Mouse (Mus musculus): ENCODE results near the gene Gatad2b.
"Not testable (repeated sequence)": the region's sequence is repeated elsewhere in the genome, so short reads cannot be mapped to it uniquely, and the experiment has no call there.

- not testable (repeated sequence) for TF ChIP-seq POLR2A (IDR thresholded peaks at IDR 0.05; ENCODE audit: low read depth, low read length); CTCF (IDR thresholded peaks at IDR 0.05; ENCODE audit: borderline replicate concordance, insufficient read depth, low read length)
These were observed 3.6 kb upstream of the Gatad2b start for GRCm38 (mm10) chr3:90289403-90289802.
